Mouse (Mus musculus) spleen, postnatal 36 days (tissue): ENCODE results near the gene Tcf7l1.

Experiments used
- DNase-seq, 2 experiments: peaks; one replicate each; pipeline ENCODE4 v3.0.0; 2022; ENCODE audit warnings: low spot score in 2 of 2, mixed read lengths in 1 of 2

Gene Tcf7l1

DNA sequence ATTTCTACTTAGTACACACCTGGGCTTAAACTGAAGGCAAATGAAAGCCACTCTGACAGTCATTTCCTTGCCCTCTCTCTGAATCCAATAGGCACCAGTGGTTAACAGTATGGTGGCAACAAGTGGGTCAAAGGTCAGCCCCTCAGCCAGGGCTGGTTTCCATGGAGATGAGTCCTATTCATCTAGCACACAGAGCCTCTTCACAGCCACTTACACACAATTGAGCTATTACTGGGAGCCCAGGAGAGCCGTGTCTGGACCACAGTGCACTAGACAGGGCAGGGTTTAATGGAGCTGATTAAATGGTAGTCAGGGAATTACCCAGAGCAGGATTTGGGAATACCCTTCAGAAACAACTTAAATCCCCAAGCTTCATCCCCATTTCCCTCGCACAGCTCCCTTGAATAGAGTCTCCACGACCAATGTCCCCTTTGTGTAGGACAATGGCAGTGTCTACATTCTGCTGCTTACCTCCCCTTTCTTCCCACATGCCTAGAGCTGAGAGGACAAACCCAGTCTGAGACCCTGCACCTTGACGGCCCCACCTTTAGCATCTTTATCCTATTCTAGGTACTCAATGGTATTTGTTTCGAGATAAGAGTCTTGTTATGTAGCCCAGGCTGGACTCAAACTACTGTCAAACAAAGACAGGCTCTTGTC is 89.5 kb downstream of the Tcf7l1 start:
- no peak for DNase-seq

DNA sequence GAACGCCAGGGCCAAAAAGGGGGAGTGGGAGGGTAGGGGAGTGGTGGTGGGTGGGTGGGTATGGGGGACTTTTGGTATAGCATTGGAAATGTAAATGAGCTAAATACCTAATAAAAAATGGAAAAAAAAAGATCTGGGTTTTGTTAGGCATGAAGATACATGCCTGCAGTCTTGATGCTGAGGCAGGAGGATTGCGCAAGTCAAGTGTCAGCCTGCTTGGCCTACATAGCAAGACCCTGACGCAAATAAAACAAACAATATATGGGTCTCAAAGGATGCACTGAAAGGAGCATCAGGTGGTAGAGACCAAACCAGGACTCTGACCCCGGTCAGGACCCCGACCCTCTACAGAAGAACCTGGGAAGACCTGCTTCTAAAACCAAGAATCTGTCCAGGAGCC is 90.5 kb downstream of the Tcf7l1 start:
- DNase-seq, result no peak

DNA sequence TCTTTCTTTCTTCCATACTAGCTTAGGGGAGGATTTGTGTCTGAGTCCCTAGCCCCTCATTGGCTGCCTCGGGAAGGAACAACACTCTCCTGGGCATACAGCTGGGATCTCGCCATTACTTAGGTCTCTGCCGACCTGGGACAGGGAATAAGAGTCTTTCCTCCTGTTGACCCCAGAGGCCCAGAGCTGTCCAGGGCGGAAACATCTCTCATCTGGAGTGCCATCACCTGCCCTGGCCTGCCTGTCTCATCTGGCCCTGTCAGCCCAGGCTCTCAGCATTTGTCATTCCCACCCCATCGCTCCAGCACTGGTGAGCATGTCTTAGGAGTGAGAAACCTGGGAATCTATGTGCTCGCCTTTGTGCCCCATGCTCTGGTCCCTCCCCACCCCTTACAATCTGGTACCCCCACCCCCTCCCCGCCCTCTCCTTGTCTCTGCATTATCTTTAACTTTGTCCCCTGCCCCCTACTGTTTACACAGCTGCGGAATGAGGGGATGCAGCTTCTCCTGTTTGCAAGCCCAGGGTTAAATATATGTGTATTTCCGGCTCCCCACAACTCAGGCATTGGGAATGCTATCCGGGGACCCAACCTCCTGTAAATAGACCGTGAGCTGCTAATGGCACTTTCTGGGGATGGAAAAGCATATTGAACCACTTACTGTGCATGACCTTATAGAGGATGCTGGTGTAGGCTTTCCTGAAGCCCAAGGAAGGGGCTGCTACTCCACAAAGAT is 92.3 kb downstream of the Tcf7l1 start:
- DNase-seq, result no peak

DNA sequence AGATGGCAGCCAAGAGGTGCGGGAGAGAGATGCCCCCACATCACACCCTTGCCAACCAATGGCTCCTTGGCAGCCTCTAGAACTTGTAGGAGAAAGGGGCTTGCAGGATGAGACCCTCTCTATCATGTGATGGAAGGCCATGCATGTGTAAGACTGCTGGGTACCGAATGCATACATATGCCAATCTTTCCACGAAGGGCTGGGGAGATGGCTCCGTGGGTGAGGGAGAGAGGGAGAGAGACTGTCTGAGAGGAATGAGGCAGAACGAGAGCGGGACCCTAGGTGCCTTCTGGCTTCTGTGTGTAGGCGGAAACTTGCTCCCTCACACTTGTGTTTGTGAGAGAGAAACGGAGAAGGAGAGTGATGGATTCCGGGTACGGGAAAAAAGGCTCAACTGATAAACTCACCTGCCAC is 94.3 kb downstream of the Tcf7l1 start:
- no peak for DNase-seq

- no peak for DNase-seq
These were observed 94.8 kb downstream of the Tcf7l1 start for GRCm38 (mm10) chr6:72694047-72694790.

- no peak for DNase-seq
These were observed 96.6 kb downstream of the Tcf7l1 start for GRCm38 (mm10) chr6:72692469-72692868.

- no peak for DNase-seq
These were observed 97.5 kb downstream of the Tcf7l1 start for GRCm38 (mm10) chr6:72691549-72691948.

- no peak for DNase-seq
These were observed 98.5 kb downstream of the Tcf7l1 start for GRCm38 (mm10) chr6:72690595-72690994.

- DNase-seq, result no peak
These were observed 99.1 kb downstream of the Tcf7l1 start for GRCm38 (mm10) chr6:72690001-72690400.

DNA sequence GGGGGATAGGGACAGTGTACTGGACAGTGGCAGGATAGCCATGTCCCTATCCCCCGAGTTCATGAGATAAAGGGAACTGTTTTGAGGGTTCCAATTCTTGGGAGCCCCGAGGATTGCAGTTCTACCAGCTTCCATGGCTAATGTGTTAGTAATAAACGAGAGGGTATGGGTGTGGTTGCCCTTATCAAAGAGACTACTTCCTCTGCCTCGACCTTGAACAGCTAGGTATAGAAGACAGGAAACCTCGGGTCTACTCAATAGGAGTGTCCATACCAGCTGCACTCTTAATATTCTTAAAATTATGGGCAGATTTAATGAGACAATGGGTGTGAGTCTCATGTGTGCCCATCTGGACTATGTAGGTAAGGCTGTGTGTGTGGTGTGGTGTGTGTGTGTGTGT is 100.0 kb downstream of the Tcf7l1 start:
- no peak for DNase-seq

DNA sequence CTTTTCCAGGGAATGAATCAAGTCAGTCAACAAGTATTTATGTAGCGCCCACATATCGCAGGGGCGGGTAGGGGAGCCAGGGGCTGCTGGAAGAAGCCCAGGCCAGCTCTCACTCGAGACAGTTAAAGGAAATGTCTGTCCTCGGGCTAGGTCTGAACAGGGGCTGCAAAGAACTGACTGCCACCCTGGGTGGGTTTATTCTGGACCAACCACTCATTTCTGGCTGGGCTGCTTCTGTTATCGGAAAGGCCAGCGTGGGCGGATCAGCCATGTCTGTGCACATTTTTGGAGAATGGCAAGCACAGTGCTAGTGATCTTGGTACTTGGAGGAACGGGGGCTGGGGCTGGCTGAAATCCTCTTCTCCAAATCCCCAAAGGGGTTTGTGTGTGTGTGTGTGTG is 103.9 kb downstream of the Tcf7l1 start:
- no peak for DNase-seq

GRCm38 (mm10) chr6:72684260-72684805 is 104.7 kb downstream of the Tcf7l1 start:
- DNase-seq, result no peak

- DNase-seq, result no peak
These were observed 106.8 kb downstream of the Tcf7l1 start for GRCm38 (mm10) chr6:72682238-72682637.

DNA sequence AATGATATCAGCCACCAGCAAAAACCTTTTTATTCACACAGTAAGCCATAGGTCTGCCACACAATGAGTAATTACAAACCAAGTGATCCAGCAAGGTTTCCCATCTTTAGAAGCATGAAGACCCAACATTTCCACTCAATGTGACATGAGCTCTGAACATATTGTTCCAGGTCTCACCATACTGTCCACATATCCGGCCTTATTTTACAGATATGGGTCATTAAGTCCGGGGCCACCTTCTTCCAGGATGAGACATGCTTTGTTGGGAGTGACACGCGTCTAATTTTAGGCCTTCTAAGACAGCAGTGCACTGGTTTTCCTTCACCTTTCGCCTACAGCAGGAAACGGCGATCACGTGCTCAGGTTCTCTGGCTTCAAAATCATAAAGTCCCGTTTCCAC is 108.1 kb downstream of the Tcf7l1 start:
- DNase-seq, result no peak

GRCm38 (mm10) chr6:72678631-72679030 is 110.4 kb downstream of the Tcf7l1 start:
- no peak for DNase-seq

DNA sequence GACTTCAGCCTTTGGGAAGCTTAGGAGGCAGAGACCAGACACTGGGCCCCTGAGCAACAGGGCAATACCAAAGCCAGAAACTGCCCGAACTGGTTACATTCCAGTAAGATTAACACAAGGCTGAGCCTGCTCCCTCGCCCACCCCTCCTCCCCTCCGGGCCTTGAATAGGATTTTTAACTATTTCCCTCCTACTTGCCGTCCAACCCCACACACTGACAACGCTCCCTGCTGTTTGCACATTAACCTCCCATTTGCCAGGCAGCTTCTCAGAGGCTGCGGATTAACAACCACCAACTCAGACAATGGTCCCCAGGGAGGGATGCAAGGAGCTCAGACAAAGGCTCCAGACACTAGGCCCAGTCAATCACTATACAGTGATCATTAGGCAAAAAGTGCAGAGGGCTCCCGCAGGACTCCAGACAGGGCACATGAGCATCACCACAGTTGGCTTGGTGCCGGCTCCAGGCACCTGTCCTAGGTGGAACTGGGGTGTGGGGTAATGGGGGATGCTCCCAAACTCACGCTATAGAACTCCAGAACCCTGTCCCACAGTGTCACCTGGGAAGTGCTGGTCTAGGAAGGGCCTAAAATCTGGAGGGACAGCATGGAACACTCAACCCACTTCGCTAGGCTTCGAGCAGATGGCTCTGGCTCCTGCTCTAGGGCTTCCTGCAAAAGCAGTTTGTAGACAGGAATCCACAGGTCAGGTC is 111.4 kb downstream of the Tcf7l1 start:
- no peak for DNase-seq

DNA sequence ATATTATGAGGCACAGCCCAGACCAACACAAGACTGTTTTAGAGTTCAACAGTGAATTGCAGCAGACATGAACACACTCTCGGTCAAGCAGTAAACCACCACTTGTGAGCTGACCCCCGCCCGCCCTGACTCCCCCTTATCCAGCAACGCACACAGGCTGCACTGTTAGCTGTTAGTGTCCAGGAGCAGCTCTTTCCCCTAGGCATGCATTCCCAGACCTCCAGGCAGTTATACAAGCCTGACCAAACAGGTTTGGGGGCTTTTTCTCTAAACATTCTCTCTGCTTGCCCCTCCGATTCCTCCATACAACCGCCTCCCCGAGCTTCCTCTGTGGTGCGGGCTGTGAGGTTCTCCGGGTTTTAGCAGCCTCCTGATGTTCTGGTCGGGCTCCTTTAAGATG is 112.0 kb downstream of the Tcf7l1 start:
- no peak for DNase-seq

- no peak for DNase-seq
These were observed 112.7 kb downstream of the Tcf7l1 start for GRCm38 (mm10) chr6:72676376-72676775.

GRCm38 (mm10) chr6:72673751-72674150 is 115.3 kb downstream of the Tcf7l1 start:
- DNase-seq, result no peak

- DNase-seq, result no peak
These were observed 117.9 kb downstream of the Tcf7l1 start for GRCm38 (mm10) chr6:72671129-72671528.

DNA sequence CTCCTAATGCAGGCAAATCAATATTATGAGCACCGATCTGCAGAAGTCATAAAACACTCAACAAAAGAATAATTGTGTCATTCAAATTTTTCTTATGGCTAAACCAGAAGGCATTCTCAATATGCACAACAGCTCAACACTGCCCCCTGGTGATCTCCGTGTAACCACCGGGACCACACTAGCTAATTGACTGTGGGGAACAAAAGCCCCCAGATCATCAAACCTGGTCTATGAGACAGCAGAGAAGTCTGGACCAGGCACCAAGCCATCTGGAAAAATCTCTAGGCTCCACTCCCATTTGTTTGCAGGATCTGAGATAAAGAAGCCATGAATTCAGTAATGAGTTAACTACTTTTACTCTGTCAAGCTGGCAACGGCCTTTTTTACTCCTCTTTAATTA is 122.0 kb downstream of the Tcf7l1 start:
- peak; percentile 14 to 15 for DNase-seq

DNA sequence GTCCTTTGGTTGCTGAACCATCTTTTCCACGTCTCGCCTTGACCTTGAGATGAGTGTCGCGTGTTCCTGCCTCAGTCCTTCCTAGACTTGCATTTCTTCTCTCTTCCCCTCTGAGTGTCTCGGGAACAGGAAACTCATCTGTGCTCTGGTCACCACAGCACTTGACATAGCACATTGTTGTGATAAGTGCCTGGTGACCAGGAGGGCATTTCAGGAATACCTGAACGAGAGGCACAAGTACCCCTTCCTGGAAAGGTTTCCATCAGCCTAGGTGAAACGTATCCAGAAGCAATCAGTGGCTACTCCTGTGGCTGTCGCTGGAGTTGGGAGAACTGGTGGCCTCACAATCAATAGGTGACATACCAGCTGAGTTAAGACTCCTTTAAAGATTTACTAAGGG is 124.8 kb downstream of the Tcf7l1 start:
- DNase-seq, result no peak
